Mouse (Mus musculus) monocyte, adult 5-6 weeks (primary cell): ENCODE data around the gene Dclk3. TPM values are rescaled to one million over a fixed set of nuclear protein-coding genes. Genes with fewer than 3 reads are reported as not detected.

ENCODE experiments used
- ATAC-seq: fragments of 153-309, 156-312 bp; replicated peaks from 2 replicates; pipeline ENCODE4 v1.8.0; 2017; ENCODE audit warnings: mild to moderate bottlenecking; ENCODE audit not compliant: low TSS enrichment, insufficient number of reproducible peaks, severe bottlenecking, poor library complexity, low FRiP score
- total RNA-seq: library from RNA; stranded (forward); fragments of 200-1000, 200-491, 200-594 nt; gene quantifications from 3 replicates; pipeline ENCODE4 v1.2.3, GENCODE M21; 2017

The Dclk3 gene
- total RNA-seq, 1 experiment from 2014 or later: not detected

DNA sequence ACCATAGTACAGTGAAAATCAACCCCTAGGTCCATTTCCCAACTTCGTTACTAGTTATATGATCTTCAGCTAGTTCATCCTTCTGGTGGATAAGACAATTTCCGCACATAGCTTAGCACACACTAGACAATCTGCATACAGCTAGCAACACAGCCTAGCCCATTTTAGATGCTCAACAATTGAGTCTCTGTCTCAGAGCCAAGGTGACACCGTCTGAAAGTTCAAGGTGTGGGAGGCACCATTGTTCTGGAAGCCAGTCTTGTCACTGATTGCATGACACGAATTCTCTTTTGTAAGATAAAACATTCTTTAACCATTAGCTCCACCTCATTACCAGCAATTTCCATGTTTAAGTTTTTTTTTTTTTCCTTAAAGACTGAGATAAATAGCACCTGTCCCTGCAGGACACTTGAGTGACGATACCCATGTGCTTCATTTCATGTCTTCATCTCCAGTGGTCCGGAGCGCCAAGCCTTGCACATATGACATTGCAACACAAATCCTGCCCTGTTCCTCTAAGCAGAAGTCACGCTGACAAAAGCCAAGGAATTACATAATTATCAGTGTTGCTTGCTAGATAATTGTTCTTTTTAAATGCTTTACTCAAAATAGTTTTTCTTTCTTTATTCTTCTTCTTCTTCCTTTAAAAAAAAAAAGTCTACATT lies 10.1 kb upstream of the Dclk3 start:
- no peak for ATAC-seq

GRCm38 (mm10) chr9:111429363-111429750 lies 9.5 kb upstream of the Dclk3 start:
- ATAC-seq: no peak

DNA sequence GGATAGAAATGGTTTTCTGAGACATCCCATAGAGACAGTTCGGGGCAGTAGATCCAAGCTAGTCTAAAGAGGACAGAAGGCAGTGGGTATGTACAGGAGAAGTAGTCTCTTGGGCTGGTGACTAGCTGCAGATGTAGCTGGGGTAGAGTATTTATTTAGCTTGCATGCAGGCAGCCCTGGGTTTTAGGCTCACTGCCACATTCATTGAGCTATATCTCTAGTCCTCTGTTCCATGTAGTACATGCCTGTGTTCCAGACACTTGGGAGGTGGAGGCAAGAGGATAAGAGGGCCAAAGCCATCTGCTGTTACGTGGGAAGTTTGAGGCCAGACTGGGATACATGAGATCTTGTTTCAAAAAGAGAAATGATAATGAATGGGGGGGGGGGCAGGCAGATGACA lies 3.5 kb upstream of the Dclk3 start:
- no peak for ATAC-seq

GRCm38 (mm10) chr9:111439836-111440201 lies 938 bp downstream of the Dclk3 start:
- no peak for ATAC-seq

GRCm38 (mm10) chr9:111440446-111440845 lies 1.6 kb downstream of the Dclk3 start:
- no peak for ATAC-seq

DNA sequence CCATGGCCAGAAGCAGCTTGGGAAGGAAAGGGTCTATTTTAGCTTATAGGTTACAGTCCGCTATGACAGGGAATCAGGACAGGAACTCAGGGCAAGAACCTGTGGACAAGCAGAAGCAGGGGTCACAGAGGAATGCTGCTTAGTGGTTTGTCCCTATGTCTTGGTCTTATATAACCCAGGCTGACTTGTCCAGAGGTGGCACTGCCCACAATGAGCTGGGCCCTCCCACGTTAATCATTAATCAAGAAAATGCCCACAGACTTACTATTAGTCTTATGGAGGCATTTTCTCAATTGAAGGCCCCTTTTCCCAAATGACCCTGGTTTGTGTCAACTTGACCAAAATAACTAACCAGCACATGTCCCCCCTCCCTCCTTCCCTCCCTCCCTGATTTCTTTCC lies 2.3 kb downstream of the Dclk3 start:
- no peak for ATAC-seq

DNA sequence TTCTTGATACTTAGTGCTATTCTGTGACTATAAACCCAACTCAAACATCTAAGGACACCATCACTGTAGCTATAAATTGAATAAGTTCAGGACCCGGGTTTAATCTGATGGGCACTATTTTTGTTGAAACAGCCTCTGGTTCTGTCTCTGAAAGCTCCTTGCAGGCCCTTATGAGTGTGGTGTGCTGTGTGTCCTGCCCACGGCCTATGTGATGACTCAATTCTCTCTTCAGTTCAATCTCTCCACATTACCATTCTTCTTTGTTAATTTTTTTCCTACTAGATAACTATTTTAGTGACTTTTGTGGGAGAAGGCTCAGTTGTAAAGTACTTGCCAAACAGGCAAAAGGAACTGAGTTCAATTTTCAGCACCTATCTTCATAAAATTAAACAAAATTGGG lies 7.3 kb downstream of the Dclk3 start:
- ATAC-seq: no peak

- ATAC-seq: no peak
These were observed 10.1 kb downstream of the Dclk3 start for GRCm38 (mm10) chr9:111448976-111449375.

DNA sequence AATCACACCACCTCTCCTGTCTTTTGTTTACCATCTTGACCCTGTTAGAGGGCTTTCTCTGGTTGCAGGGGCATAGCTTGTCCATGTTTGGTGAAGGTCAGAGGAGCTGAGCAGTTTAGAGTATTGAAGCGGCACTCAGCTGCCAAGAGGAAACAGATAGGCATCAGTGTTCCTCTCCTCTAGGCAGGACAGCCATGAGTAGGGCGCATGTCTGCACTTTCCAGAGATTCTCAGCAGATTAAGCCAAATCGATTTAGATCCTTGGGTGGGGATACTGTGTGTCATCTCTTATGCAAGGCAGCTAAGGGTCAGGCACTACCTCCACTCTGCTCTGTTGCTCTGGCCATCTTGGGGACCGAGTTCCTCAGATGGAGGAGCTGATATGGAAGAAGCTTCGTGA lies 11.0 kb downstream of the Dclk3 start:
- ATAC-seq: no peak

- ATAC-seq: no peak
These were observed 12.0 kb downstream of the Dclk3 start for GRCm38 (mm10) chr9:111450853-111451404.

GRCm38 (mm10) chr9:111453895-111454294 lies 15.0 kb downstream of the Dclk3 start:
- ATAC-seq: no peak

GRCm38 (mm10) chr9:111457176-111457935 lies 18.5 kb downstream of the Dclk3 start:
- no peak for ATAC-seq

DNA sequence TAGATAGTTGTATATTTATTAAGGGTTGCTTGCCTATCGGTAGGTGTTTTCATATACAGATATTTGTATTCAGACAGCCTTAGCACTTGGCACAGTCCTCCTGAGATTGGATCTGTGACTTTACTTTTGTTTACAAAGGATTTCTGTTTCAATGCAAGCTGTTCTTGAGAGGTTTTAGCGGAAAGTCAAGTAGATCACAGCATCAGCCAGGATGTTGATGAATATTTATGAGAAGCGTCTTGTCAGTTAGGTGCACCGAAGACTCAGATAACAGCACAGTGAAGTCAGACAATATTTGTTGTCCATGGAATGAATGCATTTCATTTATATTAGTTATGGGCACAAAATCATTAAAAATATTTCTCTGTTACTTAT lies 19.0 kb downstream of the Dclk3 start:
- ATAC-seq: no peak

GRCm38 (mm10) chr9:111459466-111459865 lies 20.6 kb downstream of the Dclk3 start:
- ATAC-seq: no peak

GRCm38 (mm10) chr9:111460201-111460814 lies 21.4 kb downstream of the Dclk3 start:
- no peak for ATAC-seq

DNA sequence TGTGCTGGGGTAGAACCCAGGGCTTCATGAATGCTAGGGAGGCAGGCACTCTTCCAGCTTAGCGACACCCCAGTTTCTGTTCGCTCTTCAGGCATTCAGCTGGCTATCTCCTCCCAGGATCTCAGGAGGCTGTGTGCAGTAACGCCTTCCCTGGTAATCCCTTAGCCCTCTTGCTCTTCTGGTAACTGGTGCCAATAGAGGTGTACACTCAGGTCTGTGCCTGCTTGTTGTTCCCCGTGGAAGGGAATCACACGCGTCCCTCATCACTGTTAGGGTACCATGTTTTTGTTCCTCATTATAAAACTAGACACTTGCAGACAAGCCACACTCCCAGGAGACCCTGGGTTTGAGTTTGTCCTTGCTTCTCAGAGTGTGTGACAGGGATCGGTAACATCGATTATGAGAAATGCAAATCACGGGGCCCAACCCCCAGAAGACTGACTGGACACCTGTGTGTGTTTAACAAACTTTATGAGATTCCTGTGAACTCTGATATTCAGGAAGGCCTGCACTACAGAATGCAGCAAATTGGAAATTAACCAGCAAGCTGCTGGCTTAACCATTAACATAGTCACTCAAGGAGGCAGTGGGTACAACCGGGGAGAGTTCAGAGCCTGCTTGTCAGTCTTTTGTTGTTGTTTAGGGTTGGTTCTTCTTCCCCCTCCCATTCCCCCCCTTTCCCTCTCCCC lies 22.7 kb downstream of the Dclk3 start:
- ATAC-seq: no peak

- ATAC-seq: no peak
These were observed 26.8 kb downstream of the Dclk3 start for GRCm38 (mm10) chr9:111465666-111466065.

DNA sequence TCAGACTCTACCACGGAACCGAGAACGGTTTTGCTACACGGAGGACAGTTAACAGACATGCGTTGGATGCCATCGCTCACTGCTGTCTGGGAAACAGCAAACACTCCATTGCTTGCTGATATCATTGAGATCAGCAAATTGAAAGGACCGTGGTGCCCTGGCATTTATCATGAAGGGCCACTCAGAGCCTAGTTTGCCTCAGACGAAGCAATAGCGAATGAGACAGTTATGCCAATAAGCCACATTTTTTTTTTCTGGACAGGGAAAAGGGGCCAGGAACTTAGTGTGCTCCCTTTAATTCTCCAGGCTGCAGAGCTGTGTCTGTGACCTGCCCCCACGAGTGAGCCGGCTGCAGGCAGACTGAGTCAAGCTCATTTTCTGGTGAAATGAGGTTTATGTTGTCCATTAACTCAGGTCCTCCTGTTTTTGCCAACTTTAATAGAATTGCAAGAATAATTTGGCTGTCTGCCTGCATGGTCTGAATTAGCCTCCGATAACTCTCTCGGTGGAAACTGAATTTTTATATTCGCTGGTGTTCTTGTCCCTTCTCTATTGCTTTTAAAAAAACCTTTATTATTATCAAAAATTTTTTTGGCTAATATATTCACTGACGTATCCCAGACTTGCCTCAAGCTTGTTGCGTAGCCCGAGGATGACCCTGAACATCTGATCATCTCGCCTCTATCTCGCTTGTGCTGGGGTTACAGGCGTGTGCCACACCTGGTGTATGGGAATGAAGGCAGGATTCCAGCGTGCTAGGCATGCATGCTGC lies 35.0 kb downstream of the Dclk3 start:
- ATAC-seq: no peak

GRCm38 (mm10) chr9:111474458-111474745 lies 35.5 kb downstream of the Dclk3 start:
- no peak for ATAC-seq
